Mouse (Mus musculus) lung, adult 2 months (tissue): ENCODE measurements around the gene Calcrl.

Experiments used
- CTCF ChIP-seq: fragments of 200-500 bp; IDR thresholded peaks from 2 replicates; pipeline ENCODE4 v1.5.1; 2011; ENCODE audit warnings: mild to moderate bottlenecking, low read length, control low read depth; ENCODE audit not compliant: insufficient read depth
- POLR2A ChIP-seq: fragments of 200-500 bp; IDR thresholded peaks from 2 replicates; pipeline ENCODE4 v1.6.1; 2011; ENCODE audit warnings: low read depth, mild to moderate bottlenecking, control low read depth, low read length, borderline replicate concordance; ENCODE audit errors: extremely low read depth

DNA sequence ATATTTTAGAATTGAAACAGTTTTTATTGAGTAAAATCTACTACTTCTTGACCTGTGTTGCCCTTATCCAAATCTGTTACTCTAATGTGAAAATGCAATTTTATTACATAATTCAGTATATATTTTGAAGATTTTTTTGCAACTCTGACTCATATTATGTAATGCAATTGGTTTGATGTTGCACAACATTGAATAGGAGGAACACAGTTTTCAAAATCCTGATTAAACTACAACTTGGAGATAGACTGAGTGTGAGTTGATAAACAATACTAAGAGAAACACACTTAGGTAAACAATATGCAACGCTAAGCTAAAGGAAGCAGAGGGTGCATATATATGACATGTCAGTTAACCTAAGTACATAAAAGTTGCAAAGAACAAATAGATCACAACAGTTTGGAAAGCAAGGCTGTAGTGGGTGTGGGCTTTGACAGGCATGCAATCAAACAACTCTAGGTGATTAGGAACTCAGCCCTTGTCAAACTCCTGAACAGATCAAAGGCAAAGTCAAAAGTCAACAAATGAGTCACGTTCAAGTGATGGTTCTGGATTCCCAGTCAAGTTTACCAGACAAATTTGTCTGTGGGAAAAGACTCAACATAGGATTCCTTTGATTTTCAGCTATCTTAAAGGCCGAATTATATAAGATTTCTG, 66.4 kb downstream of the Calcrl start:
- no peak for TF ChIP-seq CTCF
- TF ChIP-seq POLR2A: no peak
